Mouse (Mus musculus): ENCODE results near the gene Plekhg5. TPM values are rescaled to one million over a fixed set of nuclear protein-coding genes. Genes with fewer than 3 reads are reported as not detected.

Gene Plekhg5
- total RNA-seq, 4 experiments from 2014 or later, result 123 to 164 (median 145) TPM

DNA sequence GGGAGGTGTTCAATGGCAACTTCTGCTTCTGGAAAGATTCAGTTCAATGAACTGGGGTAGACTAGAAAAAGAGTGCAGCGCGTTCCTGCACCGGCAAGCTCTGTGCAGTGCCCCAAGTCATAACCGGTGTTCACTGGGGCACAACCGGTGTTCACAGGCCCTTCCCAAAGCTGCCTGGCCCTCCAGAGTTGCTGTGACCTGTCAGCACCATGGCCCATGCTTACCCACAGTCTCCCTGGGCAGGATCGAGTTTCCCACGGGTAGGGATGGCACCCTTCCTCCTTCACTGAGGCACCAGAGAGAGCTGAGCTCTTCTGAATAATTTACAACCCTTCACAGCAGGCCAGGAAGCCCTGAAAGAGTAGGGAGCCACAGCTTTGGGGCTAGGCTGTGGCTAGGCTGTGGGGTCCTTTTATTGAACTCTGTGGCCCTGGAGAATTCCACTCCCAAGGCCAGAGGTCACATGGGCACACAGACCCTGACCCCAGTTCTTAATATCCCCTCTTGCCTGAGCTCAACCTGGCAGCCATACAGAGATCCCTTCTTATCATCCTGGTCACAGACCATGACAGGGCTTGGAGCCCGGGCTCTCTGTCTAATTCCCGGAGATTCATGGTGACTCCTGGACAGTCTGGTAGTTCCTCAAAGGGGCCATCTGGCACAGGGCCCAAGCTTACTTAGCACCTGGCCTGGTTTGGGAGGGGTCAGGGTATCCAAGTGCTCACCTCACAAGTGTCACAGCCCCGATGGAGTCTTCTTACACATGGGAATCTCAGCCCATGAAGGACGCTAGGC lies 73.9 kb downstream of the Plekhg5 start:
- no peak for DNase-seq (ENCODE audit: low spot score in 2 of 2)

DNA sequence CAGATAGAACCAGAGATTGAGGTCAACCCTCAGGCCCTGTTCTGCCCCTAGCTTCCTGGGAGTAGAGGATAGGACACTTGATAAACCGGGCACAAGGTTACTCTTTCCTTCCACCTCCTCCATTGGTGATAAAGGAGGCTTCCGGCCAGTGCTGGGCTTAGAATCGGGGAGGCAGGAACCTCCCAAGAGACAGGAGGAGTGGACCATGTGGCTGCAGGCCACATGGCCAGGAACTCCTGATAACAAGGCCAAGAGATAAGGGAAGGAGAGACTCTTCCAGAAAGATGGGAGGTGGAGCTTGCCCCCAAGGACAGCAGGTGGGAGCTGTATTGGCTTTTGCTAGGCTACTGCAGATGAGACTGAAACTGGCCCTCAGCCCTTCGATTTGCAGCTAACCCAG lies 78.2 kb downstream of the Plekhg5 start:
- DNase-seq (ENCODE audit: low spot score in 2 of 2), result no peak

DNA sequence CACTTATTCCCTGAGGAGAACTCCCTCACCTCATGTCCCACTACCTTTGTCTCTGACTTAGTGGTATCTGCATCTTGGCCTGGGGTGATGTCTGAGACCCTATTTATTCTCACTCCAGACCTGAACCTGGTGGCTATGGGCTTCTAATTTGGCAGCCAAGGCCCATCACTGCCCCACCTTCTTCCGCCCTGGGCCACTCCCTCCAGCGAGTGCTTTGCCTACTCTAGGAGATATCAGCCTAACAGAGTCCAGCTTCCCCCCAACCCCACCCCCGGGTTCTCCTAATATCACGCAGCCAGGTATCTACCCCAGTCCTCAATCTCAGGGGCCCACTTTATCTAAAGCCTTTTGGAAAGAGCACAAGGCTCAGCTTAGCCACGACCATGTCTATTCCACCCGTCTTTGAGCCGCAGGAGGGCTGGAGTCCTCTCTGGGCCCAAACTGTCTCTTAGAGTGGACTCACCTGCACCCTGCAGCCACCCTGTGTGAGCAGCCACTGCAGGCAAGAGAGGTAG lies 79.2 kb downstream of the Plekhg5 start:
- no peak for DNase-seq (ENCODE audit: low spot score in 2 of 2)

DNA sequence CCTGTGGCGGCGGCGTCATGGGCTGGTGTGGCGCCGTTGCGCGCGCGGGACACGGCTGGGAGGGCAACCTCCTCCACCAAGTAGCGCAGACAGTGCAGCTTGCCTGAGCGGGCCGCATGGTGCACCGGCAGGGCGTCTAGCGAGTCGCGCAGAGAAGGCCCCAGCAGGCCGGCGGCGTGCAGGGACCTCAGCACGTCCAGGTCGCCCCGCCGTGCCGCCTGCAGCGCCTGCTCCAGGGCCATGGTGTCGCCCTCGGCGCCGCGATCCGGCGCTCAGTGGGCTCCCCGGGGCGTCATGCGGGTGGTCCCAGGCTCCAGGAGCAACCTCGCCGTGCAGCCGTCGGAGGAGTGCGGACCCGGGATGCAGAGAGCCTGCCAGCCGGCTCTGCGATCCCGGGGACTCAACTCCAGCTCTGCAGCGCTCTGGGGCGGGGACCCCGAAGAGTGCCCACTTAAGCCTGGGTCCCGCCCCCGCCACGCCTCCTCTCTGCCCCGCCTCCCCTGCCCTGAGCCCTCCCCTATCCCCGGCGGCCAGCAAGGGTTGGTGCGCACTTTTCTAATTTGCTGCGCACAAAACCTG lies 79.8 kb downstream of the Plekhg5 start, which contains the start of gene Espn:
Espn (minus strand) TSS at position 406 of the 579 bp plus-strand sequence.
- no peak for DNase-seq (ENCODE audit: low spot score in 2 of 2)

DNA sequence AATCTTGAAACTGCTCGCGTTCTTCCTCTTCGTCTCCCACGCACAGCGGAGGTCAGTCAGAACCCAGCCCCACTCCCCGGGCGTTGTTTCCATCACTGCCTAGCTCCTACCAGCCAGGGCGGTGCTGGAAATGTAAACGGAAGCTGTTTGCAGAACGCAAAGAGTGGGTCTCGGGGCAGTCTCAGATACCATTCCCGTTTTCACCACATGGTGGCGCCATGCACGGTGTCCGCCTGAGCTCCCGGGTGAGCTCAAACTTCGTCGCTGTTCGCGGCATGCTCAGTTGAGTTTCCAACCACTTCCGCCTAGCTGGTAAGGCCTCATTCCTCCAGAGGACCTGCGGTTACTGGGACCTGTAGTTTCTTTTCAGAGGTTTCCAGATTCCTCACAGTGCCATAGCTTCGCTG lies 81.5 kb downstream of the Plekhg5 start:
- peak in 1 of 2 experiments; percentile 85 for DNase-seq (ENCODE audit: low spot score in 2 of 2)

DNA sequence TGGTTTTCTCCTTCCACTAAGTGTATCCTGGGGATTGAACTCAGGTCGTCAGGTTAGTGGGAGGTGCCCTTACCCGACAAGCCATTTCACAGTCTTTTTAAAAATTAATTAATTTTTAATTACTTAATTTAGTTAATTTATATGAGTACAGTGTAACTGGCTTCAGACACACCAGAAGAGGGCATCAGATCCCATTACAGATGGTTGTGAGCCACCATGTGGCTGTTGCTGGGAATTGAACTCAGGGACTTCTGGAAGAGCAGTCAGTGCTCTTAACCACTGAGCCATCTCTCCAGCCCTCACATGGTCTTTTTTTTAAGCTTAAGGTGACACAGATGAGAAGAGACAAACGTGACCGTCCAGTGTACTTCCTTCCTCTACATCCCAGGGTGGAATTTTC lies 82.7 kb downstream of the Plekhg5 start:
- no peak for DNase-seq (ENCODE audit: low spot score in 2 of 2)

DNA sequence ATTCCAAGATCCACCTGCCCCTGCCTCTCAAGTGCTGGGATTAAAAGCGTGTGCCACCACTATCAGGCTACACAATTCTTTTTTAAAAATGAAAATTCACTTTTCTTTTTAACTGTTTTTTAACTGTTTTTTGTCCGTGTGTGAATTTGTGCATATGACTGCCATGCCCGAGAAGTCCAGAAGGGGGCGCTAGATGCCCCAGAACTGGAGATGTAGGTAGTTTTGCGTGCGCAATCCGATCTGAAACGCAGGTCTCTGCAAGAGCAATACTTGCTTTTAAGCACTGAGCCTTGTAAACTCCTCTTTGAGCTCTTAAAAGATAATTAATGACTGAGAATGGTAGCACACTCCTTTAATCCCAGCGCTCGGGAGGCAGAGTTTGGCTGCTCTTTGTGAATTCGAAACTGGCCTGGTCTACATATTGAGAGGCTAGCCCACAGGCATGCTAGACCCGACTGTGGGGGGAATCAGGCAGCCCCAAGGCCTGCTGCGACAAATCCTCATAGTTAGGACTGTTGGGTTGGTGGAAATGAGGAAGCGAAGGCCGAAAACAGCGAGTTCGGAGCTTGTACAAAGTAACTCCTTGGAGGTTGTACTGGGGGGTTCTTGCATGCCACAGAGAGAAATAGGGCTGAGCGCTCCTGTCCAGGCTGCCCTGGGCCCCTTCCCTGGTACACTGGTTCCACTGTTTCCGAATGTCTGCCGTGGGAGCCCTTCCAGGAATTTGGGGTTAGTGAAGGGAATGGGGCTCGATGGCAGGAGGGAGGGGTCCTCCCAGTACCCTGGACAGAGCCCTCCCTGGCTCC lies 85.7 kb downstream of the Plekhg5 start:
- peak in 1 of 2 experiments; percentile 59 for DNase-seq (ENCODE audit: low spot score in 2 of 2)

DNA sequence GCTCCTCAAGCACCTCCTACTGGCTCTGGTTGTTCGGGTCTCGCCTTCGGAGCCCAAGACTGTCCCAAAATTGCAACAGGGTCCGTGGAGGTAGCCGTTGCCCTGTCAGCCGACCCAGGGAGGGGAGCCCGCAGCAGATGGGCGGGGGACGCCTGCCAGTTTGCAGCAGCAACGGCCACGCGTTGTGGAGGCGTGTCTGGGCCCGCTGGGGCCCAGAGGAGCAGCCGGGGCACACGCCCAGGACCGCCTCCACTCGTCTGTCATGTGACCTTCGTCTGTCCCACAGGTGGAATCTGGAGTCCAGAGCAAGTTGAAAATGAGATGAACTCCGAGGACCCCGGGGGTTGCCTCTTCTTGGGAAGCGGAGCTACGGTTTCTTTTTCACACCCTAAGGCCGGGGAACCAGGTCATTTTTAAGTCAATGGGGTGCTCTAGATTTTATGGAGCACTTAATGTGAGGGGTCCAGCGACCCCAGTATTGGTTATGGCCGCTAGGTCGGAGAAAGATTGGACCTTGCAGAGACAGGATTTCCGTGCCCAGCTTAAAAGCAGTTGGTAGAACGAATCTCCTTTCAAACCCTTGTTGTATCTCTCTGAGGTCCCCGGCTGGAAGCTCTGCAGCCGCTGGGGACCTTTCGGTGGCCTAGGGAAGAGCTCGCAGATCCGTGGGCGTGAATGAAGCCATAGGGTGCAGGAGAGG lies 86.4 kb downstream of the Plekhg5 start, which contains the start of gene Hes2:
Hes2 (plus strand) TSS at position 283 of the 700 bp plus-strand sequence.
- DNase-seq (ENCODE audit: low spot score in 2 of 2), result no peak

DNA sequence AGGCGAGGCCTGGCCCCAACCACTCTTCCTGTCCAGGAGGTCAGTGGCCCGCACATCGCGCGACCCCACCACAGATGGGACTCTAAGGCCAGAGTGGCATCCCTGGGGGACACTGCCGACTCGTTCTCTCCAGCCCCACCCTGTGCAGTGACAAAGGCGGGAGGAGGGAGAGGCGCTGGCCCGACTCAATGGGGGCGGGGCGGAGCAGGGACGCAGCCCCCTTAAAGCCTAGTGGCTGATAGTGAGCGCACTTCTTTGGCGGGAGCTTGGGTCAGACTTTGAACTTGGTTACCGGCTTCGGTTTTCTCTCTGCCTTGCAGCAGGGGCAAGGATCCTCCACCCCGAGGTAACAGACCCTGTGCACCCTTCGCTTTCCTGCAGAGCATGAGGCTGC lies 87.0 kb downstream of the Plekhg5 start:
- no peak for DNase-seq (ENCODE audit: low spot score in 2 of 2)

DNA sequence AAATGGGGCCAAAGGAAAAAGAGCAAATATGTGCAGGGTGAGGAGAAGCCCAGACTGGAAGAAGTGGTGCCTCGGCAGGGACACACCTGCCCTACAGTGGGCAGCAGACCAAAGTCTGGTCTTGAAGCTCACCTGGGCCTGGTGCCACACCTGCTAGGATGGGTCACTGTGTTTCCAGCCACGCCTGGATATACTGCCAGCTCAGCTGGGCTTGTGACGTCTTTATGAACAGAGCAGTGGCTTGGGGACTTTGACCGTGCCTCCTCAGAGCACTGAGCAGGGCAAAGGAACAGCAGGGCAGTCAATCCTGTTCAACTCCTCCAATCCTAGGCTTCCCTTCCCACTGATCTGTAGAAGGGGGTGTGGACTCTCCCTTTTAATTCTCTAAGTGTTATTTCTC lies 88.5 kb downstream of the Plekhg5 start:
- no peak for DNase-seq (ENCODE audit: low spot score in 2 of 2)

DNA sequence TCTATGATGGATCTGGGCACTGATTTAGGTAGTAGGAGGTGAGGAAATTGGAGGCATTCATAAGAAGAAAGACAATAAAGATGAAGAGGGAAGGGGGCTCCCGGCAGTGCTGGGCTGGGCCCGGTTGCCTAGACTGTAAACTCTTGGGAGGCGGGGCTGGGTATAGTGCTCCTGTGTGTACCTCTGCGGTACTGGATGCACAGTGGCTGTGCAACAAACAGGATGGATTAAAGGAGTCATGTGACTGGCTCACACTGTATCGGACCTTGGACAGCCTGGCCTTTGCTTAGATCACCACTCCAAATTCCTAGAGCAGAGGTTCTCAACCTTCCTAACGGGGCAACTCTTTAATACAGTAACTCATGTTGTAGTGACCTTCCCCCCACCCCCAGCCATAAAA lies 89.3 kb downstream of the Plekhg5 start:
- DNase-seq (ENCODE audit: low spot score in 2 of 2), result no peak

DNA sequence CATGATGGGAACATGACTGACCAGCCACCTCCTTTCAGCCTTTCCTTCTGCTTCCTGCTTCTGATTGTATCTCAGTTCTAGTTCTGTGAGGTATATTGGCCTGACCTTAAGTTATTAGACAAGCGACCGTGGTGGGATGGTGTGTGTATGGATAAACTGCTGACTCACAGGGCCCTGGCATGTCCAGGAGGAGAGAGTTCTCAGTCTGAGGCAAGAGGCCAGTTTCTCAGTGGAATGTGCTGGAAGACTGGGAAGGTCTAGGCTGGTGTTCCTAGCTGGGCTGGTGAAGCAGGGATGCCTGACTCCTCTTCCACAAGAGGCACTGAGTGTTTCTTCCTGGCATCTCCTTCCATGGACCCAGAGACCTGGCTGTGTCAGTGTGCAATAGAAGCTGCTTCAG lies 90.5 kb downstream of the Plekhg5 start:
- no peak for DNase-seq (ENCODE audit: low spot score in 2 of 2)

Other genes with a start within 250 kb of the Plekhg5 start
- gene Camta1, start 210.6 kb upstream of the Plekhg5 start, total RNA-seq (2022), result 100 to 1,000 TPM; 236 to 299 (median 267) TPM
- gene Dnajc11, start 138.8 kb upstream of the Plekhg5 start, total RNA-seq (2022), result 10 to 100 TPM; 61.3 to 76.2 (median 66.3) TPM
- gene Thap3, start 83.5 kb upstream of the Plekhg5 start, total RNA-seq (2022), result 10 to 100 TPM; 22.0 to 32.0 (median 30.5) TPM
- 10 to 100 TPM; 11.2 to 17.0 (median 13.4) TPM for gene Phf13, start 76.2 kb upstream of the Plekhg5 start, total RNA-seq (2022)
- gene Klhl21, start 63.7 kb upstream of the Plekhg5 start, total RNA-seq (2022), result 10 to 100 TPM; 19.3 to 24.2 (median 22.0) TPM
- gene Zbtb48, start 44.8 kb upstream of the Plekhg5 start, total RNA-seq (2022), result 10 to 100 TPM; 13.8 to 17.6 (median 15.8) TPM
- gene Tas1r1, start 33.9 kb upstream of the Plekhg5 start, total RNA-seq (2022), result 1 to 10 TPM in 1 of 4 experiments, under 1 TPM in 3; 0.72 to 1.1 (median 0.77) TPM
- 10 to 100 TPM; 18.3 to 21.0 (median 19.9) TPM for gene Nol9, start 33.2 kb upstream of the Plekhg5 start, total RNA-seq (2022)
- gene Tnfrsf25, start 43.4 kb downstream of the Plekhg5 start, total RNA-seq (2022), result 10 to 100 TPM; 19.8 to 71.6 (median 34.1) TPM
- 1 to 10 TPM; 2.9 to 3.0 (median 3.0) TPM for gene Espn, start 79.9 kb downstream of the Plekhg5 start, total RNA-seq (2022)
- not detected for gene Hes2, start 86.4 kb downstream of the Plekhg5 start, total RNA-seq (2022)
- 100 to 1,000 TPM; 297 to 327 (median 321) TPM for gene Acot7, start 105.6 kb downstream of the Plekhg5 start, total RNA-seq (2022)
- 1 to 10 TPM; 5.9 to 7.2 (median 6.6) TPM for gene Gpr153, start 201.7 kb downstream of the Plekhg5 start, total RNA-seq (2022)
- not detected for gene Hes3, start 219.2 kb downstream of the Plekhg5 start, total RNA-seq (2022)
- gene Icmt, start 224.7 kb downstream of the Plekhg5 start, total RNA-seq (2022), result 10 to 100 TPM; 38.0 to 52.1 (median 47.0) TPM
- 10 to 100 TPM; 11.3 to 16.5 (median 13.8) TPM for gene Rnf207, start 246.5 kb downstream of the Plekhg5 start, total RNA-seq (2022)

Data from layer of hippocampus, adult 8-10 months (tissue).